Mouse (Mus musculus) hindbrain, embryonic 10.5 days (tissue): Measurements from ENCODE around the gene Mbtd1. TPM values are rescaled to one million over a fixed set of nuclear protein-coding genes. Genes with fewer than 3 reads are reported as not detected.

Experiments
- DNase-seq: peaks from one replicate; pipeline ENCODE4 v3.0.0-alpha.2; 2017; ENCODE audit warnings: low spot score
- H3K27ac ChIP-seq: fragments of 300-500 bp; sonication (generic); 2 replicates; pipeline ENCODE4 v1.5.1; 2016; ENCODE audit warnings: mild to moderate bottlenecking, moderate library complexity
- H3K27me3 ChIP-seq: fragments of 300-500 bp; sonication (generic); 2 replicates; pipeline ENCODE4 v1.6.1; 2016; ENCODE audit warnings: mild to moderate bottlenecking; ENCODE audit not compliant: poor library complexity, insufficient read depth, severe bottlenecking
- H3K36me3 ChIP-seq: fragments of 300-500 bp; sonication (generic); 2 replicates; pipeline ENCODE4 v1.6.1; 2016; ENCODE audit warnings: mild to moderate bottlenecking, moderate library complexity
- H3K4me1 ChIP-seq: fragments of 300-500 bp; sonication (generic); replicated peaks from 2 replicates; pipeline ENCODE4 v1.6.1; 2016; ENCODE audit warnings: mild to moderate bottlenecking
- H3K4me3 ChIP-seq: fragments of 300-500 bp; sonication (generic); 2 replicates; pipeline ENCODE4 v1.5.1; 2016; ENCODE audit warnings: mild to moderate bottlenecking, moderate library complexity
- H3K9me3 ChIP-seq: fragments of 300-500 bp; sonication (generic); 2 replicates; pipeline ENCODE4 v1.6.1; 2016; ENCODE audit warnings: mild to moderate bottlenecking, moderate library complexity
- WGBS: fragments of 180-500 bp; shearing (Covaris S2); methylation state at CpG from one replicate; pipeline ENCODE4 v1.1.7; 2016; 5-methylcytosine and 5-hydroxymethylcytosine counted together
- polyA plus RNA-seq: library from polyadenylated mRNA; unstranded; fragments of >200 nt; fragmentation: Nextera tagmentation; extraction: Ambion mirVana; gene quantifications from 2 replicates; pipeline ENCODE4 v1.2.1, GENCODE M21; 2016

Gene Mbtd1
- polyA plus RNA-seq, 1 experiment from 2014 or later, result 26.9 TPM

DNA sequence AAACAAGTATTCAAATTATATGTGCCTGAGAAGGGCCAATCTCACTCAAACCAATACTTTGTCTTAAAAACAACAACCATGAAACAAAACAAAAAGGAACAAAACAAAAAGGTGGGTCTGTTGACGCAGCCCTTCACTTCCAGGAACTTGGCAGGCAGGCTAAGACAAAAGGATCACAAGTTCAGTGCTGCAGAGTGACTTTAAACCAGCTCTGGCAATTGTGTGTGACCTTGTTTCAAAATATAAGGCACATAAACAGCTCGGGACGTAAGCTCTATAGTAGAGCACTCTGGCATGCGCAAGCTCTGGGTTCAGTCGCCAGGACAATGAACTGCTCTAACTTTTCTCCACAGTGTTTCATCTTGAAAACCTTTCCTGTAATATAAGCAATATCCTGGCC, 87.3 kb downstream of the Mbtd1 start:
- no peaks in the 10 kb centered on the region for H3K36me3 ChIP-seq
- DNase-seq, result no peak
- no peak overlapping the region for H3K27ac ChIP-seq
- H3K4me3 ChIP-seq, result no peak overlapping the region
- WGBS, result 89% methylated on average over 5 of the region's 5 CpGs
- H3K27me3 ChIP-seq, result no peaks in the 10 kb centered on the region
- H3K4me1 ChIP-seq, result peaks cover 9% of the 10 kb centered on the region
- H3K9me3 ChIP-seq, result no peaks in the 10 kb centered on the region

DNA sequence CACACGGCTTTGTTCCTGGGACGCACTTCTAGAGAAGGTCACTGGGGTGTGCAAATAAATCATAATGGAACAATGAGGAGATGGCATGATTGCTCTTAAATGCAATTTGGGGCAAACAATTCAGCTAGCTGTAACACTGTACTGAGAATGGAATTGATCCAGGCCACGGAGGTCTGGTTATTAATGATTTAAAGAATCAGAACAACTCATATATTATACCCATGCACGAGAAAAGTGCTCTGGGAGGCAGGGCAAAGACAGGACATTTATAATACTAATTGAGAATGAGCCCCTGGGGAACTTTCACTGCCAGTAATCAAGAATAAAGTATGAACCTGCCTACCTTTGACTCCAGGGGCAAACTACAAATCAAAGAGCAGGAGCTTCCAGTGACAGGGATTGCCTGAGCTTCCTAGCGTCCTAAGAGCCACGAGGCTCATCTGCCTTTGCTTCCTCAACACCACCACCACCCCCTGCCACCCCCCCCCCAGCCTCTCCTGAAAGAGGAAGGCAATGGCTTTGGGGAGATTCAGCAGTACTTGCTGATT, 93.9 kb downstream of the Mbtd1 start:
- no peaks in the 10 kb centered on the region for H3K4me1 ChIP-seq
- DNase-seq, result no peak
- no peak overlapping the region for H3K4me3 ChIP-seq
- H3K9me3 ChIP-seq, result no peaks in the 10 kb centered on the region
- no peaks in the 10 kb centered on the region for H3K27me3 ChIP-seq
- no peaks in the 10 kb centered on the region for H3K36me3 ChIP-seq
- H3K27ac ChIP-seq, result no peak overlapping the region
- WGBS, result 66% methylated on average over 6 of the region's 6 CpGs

DNA sequence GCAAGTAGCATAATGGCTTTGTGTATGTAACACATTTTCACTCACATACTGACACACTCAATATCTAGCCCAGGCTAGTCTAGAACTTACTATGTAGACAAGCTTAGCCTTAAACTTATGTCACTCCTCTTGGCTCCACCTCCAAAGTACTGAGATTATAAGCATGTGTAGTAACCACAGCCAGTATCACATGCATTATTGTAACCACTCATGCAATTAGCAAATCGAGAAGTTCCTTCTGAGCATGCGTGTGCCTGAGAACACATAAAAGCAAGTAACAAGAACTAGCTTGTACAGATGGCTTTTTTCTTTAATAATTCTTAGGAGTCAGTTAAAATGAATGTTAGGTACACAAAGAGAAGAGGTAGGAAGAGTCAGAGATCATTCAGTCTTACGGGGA, 99.0 kb downstream of the Mbtd1 start:
- Histone ChIP-seq H3K27me3 (no peaks in the 10 kb centered on the region), H3K27ac (no peak overlapping the region), H3K9me3 (no peaks in the 10 kb centered on the region), H3K4me1 (no peaks in the 10 kb centered on the region), H3K36me3 (no peaks in the 10 kb centered on the region), H3K4me3 (no peak overlapping the region)
- no peak for DNase-seq
- 92% methylated on average over 3 of the region's 3 CpGs for WGBS

DNA sequence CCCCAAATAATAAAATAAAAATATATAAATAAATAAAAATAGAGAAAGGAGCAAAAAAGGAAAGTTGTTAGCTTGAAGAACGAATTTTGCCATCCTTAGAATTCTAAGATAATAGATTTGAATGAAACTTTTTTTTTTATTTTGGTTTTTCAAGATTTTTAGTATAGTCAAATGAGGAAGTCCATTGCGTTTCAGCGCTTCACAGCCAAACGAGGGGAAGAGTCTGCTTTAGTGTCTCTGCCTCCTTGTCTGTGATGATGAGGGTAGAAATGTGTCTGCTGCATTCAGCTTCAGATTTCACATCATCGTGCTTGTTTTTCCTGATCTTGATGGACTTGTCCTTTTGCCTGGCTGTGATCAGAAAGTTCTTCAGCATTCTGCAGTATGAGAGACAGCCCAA, 99.6 kb downstream of the Mbtd1 start:
- Histone ChIP-seq H3K27me3 (no peaks in the 10 kb centered on the region), H3K27ac (no peak overlapping the region), H3K9me3 (no peaks in the 10 kb centered on the region), H3K36me3 (no peaks in the 10 kb centered on the region), H3K4me1 (no peaks in the 10 kb centered on the region), H3K4me3 (no peak overlapping the region)
- no peak for DNase-seq
- WGBS, result 92% methylated on average over 5 of the region's 5 CpGs

DNA sequence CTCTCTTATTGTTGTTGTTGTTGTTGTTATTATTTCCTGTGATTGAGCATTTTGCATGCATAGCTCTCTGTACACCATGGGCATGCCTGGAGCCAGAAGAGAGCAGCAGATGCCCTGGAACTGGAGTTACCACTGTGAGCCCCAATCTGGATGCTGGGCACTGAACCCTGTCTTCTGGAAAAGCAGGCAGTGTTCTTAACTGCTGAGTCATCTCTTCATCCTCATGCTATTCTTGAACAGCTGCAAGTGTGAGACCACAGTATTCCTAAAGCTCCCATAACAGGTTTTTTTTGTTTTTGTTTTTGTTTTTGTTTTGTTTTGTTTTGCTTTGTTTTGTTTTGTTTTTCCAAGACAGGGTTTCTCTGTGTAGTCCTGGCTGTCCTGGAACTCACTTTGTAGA, 100.6 kb downstream of the Mbtd1 start:
- no peak overlapping the region for H3K4me3 ChIP-seq
- DNase-seq, result no peak
- no peaks in the 10 kb centered on the region for H3K9me3 ChIP-seq
- H3K36me3 ChIP-seq, result no peaks in the 10 kb centered on the region
- no peaks in the 10 kb centered on the region for H3K4me1 ChIP-seq
- H3K27me3 ChIP-seq, result no peaks in the 10 kb centered on the region
- H3K27ac ChIP-seq, result no peak overlapping the region

DNA sequence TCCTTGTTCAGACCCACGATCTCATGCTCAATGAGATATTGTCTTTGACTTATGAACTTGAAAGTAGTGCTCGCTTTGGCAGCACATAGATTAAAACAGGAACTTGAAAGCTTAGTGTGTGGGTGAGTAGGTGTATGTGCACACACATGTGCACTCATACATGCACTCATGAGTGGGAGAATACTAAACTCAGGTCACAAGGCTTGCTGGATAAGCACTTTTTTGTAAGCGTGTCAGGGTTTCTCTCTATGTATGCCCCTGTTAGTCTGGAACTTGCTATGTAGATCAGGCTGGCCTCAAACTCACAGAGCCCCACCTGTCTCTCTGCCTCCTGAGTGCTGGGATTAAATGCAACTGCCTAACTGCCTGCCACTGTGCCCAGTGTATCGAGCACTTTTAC, 101.4 kb downstream of the Mbtd1 start:
- WGBS, result 85% methylated on average over 4 of the region's 4 CpGs
- Histone ChIP-seq H3K27ac (no peak overlapping the region), H3K36me3 (no peaks in the 10 kb centered on the region), H3K27me3 (no peaks in the 10 kb centered on the region), H3K4me1 (no peaks in the 10 kb centered on the region), H3K9me3 (no peaks in the 10 kb centered on the region), H3K4me3 (no peak overlapping the region)
- DNase-seq, result no peak

DNA sequence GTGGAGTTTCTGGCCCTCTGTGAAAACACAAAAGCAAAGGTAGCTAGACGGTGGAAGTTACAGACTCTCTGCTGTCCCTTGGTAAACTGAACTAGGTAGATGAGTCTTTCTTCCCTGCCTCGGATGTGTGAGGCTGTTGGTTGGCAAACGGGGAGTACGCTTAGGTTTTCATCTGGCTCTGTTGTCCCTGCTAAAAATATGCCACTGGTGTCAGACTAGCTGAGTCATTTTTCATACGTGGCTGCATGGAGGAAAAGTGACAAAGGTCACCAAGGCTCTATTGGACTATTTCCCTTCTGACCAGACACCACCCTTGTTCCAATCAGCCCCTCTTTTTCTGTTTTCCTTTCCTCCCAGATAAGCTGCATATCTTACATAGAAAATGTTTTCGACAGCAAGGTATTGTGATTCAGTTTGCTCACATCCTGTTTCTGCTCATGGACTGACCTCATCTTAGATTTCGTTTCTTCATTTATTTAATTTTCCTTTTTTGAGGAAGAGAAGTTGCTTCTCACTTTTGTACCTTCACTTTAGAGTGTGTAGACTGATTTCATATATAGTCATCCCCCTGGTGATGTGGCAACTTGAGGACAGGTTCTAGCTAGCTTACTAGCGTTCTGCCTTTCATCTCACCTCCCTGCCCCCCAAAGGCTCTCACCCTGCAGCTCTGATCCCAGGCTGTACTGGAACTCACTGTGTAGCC, 102.1 kb downstream of the Mbtd1 start:
- Histone ChIP-seq H3K4me3 (no peak overlapping the region), H3K27ac (no peak overlapping the region), H3K27me3 (no peaks in the 10 kb centered on the region), H3K9me3 (no peaks in the 10 kb centered on the region), H3K4me1 (no peaks in the 10 kb centered on the region), H3K36me3 (no peaks in the 10 kb centered on the region)
- DNase-seq, result no peak
- WGBS, result 80% methylated on average over 8 of the region's 8 CpGs

DNA sequence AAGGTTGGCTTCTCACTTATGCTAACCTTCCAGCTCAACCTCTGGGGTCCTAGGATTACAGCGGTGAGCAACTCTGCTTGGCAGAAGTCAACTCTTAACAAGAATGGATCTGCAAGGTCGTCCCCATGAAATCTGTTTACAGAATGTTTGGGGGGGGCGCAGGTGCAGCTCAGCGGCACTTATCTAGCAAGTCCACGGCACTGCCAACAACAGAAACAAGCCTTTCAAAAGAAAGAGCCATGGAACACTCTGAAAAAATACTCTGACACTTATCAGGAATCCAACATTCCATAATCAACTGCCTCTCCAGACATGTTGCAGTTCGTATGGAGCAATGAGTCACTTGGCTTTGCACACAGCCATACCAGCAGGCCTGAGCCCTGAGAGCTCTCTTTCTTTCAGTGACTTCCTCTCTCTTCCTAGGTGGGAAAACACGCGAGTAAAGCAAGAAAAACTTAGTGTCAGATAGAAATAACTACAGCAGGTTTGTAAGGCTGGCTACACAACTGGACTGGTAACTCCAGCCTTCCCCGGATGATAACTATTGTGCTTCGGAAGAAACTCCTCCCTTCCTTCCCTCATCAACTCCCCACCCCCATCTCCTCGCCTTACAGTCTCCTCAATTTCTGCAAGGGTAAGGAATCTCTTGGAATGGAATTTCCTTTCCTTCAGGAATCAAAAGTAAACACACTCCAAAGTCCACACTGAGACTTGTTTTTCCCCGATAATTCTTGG, 102.8 kb downstream of the Mbtd1 start:
- no peaks in the 10 kb centered on the region for H3K27me3 ChIP-seq
- H3K36me3 ChIP-seq, result no peaks in the 10 kb centered on the region
- no peak overlapping the region for H3K4me3 ChIP-seq
- no peaks in the 10 kb centered on the region for H3K4me1 ChIP-seq
- H3K27ac ChIP-seq, result no peak overlapping the region
- WGBS, result 70% methylated on average over 12 of the region's 12 CpGs
- no peaks in the 10 kb centered on the region for H3K9me3 ChIP-seq
- DNase-seq, result no peak

DNA sequence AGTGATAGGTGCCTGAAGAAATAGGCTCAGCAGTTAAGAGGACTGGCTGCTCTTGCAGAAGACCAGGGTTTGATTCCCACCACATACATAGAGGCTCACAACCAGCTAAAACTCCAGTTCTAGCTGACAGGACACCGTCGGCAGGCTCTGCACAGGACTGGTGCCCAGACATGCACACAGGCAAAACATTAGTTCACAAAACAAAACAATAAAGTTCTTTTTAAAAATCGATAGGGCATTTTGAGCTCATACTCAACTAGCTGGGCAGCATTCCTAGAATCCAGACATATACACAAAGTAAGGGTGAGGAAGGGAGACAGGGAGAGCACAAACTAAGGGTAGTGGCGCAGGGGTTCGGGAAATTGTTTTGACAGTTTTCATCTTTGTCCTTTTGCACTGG, 108.9 kb downstream of the Mbtd1 start:
- 62% methylated on average over 5 of the region's 5 CpGs for WGBS
- Histone ChIP-seq H3K36me3 (no peaks in the 10 kb centered on the region), H3K4me3 (peak overlapping the region; percentile 87), H3K4me1 (peaks cover 40% of the 10 kb centered on the region), H3K27ac (peak overlapping the region; percentile 93), H3K27me3 (no peaks in the 10 kb centered on the region), H3K9me3 (no peaks in the 10 kb centered on the region)
- DNase-seq, result no peak

DNA sequence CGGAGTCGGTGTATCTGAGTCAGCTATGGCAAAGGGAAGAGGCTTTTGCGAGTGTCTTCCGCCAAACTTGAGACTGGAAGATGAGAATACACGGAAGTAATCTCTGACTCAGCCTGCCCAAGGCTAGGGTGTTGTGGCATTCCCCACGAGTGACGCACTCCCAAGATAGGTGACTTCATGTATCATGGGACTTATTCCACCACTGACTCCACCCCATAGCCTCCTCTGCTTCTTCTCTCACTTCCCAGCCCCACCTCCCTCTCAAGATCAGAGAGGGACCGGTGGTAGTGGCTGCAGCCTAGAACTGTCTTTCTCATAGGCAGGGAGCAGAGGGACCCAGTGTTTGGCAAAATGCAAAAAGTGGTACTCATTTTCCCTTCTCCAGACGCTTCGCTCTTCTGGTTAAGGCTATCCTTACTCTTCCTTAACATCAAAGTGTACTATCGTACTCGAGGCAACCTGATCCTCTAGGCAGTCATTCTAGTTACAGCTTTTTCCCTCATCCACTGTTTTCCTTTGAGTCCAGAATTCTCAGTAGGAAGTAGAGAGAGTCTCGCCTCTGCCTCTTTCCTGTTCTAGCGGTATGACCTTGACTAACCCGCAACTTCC, 109.6 kb downstream of the Mbtd1 start:
- H3K4me1 ChIP-seq, result peaks cover 40% of the 10 kb centered on the region
- DNase-seq, result peak; percentile 41
- H3K27me3 ChIP-seq, result no peaks in the 10 kb centered on the region
- H3K4me3 ChIP-seq, result peak overlapping the region; percentile 87
- no peaks in the 10 kb centered on the region for H3K36me3 ChIP-seq
- 11% methylated on average over 15 of the region's 15 CpGs for WGBS
- peak overlapping the region; percentile 93 for H3K27ac ChIP-seq
- no peaks in the 10 kb centered on the region for H3K9me3 ChIP-seq

DNA sequence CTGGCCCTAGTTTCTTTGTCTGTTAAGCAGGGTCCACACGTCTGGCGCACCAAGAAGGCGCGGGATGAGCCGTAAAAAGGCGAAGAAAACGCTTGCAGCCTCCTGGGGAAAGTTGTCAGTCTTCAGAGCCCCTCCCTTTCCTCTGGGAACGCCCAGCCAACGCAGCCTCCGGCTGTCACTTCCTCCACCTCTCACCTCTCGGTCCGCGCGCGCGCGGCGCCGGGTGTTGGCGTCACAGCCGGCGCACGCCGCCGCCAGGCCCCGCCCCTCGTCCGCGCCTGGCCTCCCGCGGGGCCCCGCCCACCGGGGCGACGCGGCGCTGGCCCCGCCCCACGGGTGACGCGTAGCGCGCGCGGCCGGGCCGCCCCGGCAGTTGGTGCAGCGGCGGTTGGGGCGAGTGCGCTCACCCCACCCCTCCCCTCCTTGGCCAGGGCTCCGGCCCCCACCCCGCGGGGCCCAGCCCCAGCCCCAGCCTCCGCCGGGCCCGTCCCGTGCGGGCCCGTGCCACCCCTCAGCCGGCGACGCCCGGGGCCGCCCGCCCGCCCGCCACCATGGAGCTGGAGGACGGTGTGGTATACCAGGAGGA, 110.2 kb downstream of the Mbtd1 start, which contains the start of gene Spag9:
Gene Spag9 (plus strand): TSS at position 372 of the 586 bp plus-strand sequence.
- under 1% methylated on average over 70 of the region's 70 CpGs for WGBS
- H3K27me3 ChIP-seq, result no peaks in the 10 kb centered on the region

More for the DNA sequence above, 110.2 kb downstream of the Mbtd1 start, which contains the start of gene Spag9:
- Histone ChIP-seq H3K27ac (peak within 1 kb of the TSS; percentile 93), H3K4me1 (peaks cover 40% of the 10 kb centered on the region), H3K36me3 (no peaks in the 10 kb centered on the region), H3K9me3 (no peaks in the 10 kb centered on the region), H3K4me3 (peak within 1 kb of the TSS; percentile 87)
- peak; percentile 95 for DNase-seq
